Mouse (Mus musculus) erythroblast, embryonic 14.5 days (primary cell): Measurements from ENCODE around the gene Inpp5a. TPM values are rescaled to one million over a fixed set of nuclear protein-coding genes. Genes with fewer than 3 reads are reported as not detected.

ENCODE experiments used
- H3K27me3 ChIP-seq: 2 replicates; pipeline ENCODE4 v1.6.1; 2012; ENCODE audit warnings: inconsistent platforms; ENCODE audit not compliant: control insufficient read depth
- H3K36me3 ChIP-seq: 2 replicates; pipeline ENCODE4 v1.6.1; 2012; ENCODE audit warnings: mild to moderate bottlenecking, inconsistent platforms; ENCODE audit not compliant: control insufficient read depth
- H3K4me1 ChIP-seq: 2 replicates; pipeline ENCODE4 v1.6.1; 2012; ENCODE audit warnings: inconsistent platforms; ENCODE audit not compliant: control insufficient read depth
- H3K4me3 ChIP-seq: replicated peaks from 2 replicates; pipeline ENCODE3; 2012; ENCODE audit warnings: moderate library complexity, mild to moderate bottlenecking, inconsistent platforms
- H3K9me3 ChIP-seq: 2 replicates; pipeline ENCODE4 v1.6.1; 2012; ENCODE audit warnings: low read length, inconsistent platforms, mixed read lengths; ENCODE audit not compliant: control insufficient read depth
- GATA1 ChIP-seq: IDR thresholded peaks from 2 replicates; pipeline ENCODE4 v1.6.1; 2012; ENCODE audit warnings: low read length, inconsistent platforms, mixed read lengths
- TAL1 ChIP-seq: IDR thresholded peaks from 3 replicates; pipeline ENCODE4 v1.6.1; 2012; ENCODE audit warnings: low read length, inconsistent platforms, mixed read lengths
- polyA plus RNA-seq: library from polyadenylated mRNA; stranded (reverse); fragments of >175 nt; gene quantifications from 2 replicates; pipeline ENCODE4 v1.2.3, GENCODE M21; 2012

The Inpp5a gene
- polyA plus RNA-seq, 1 experiment = 0.25 TPM

- Histone ChIP-seq H3K36me3 (no peaks in the 10 kb centered on the region), H3K4me1 (no peaks in the 10 kb centered on the region), H3K4me3 (no peak overlapping the region), H3K9me3 (no peaks in the 10 kb centered on the region), H3K27me3 (no peaks in the 10 kb centered on the region)
- no peak for TF ChIP-seq TAL1
These were observed 95.5 kb downstream of the Inpp5a start for GRCm38 (mm10) chr7:139484206-139484955.

- Histone ChIP-seq H3K36me3 (no peaks in the 10 kb centered on the region), H3K4me3 (no peak overlapping the region), H3K9me3 (no peaks in the 10 kb centered on the region), H3K27me3 (no peaks in the 10 kb centered on the region), H3K4me1 (no peaks in the 10 kb centered on the region)
- no peak for TF ChIP-seq TAL1
- no peak for TF ChIP-seq GATA1
These were observed 100.9 kb downstream of the Inpp5a start for GRCm38 (mm10) chr7:139489721-139490211.

GRCm38 (mm10) chr7:139492351-139492750 lies 103.4 kb downstream of the Inpp5a start:
- H3K36me3 ChIP-seq = no peaks in the 10 kb centered on the region
- H3K4me1 ChIP-seq = no peaks in the 10 kb centered on the region
- no peaks in the 10 kb centered on the region for H3K9me3 ChIP-seq
- H3K4me3 ChIP-seq = no peak overlapping the region
- TF ChIP-seq TAL1 = no peak
- TF ChIP-seq GATA1 = no peak
- H3K27me3 ChIP-seq = no peaks in the 10 kb centered on the region

- no peaks in the 10 kb centered on the region for H3K36me3 ChIP-seq
- no peaks in the 10 kb centered on the region for H3K27me3 ChIP-seq
- no peak overlapping the region for H3K4me3 ChIP-seq
- no peaks in the 10 kb centered on the region for H3K4me1 ChIP-seq
- TF ChIP-seq TAL1 (no peak), GATA1 (no peak)
- H3K9me3 ChIP-seq = no peaks in the 10 kb centered on the region
These were observed 104.0 kb downstream of the Inpp5a start for GRCm38 (mm10) chr7:139492946-139493345.

GRCm38 (mm10) chr7:139495791-139496190 lies 106.9 kb downstream of the Inpp5a start:
- TF ChIP-seq GATA1 (no peak), TAL1 (no peak)
- no peaks in the 10 kb centered on the region for H3K27me3 ChIP-seq
- no peaks in the 10 kb centered on the region for H3K4me1 ChIP-seq
- no peaks in the 10 kb centered on the region for H3K36me3 ChIP-seq
- no peak overlapping the region for H3K4me3 ChIP-seq
- no peaks in the 10 kb centered on the region for H3K9me3 ChIP-seq

- Histone ChIP-seq H3K27me3 (no peaks in the 10 kb centered on the region), H3K4me1 (no peaks in the 10 kb centered on the region), H3K4me3 (no peak overlapping the region), H3K9me3 (no peaks in the 10 kb centered on the region), H3K36me3 (no peaks in the 10 kb centered on the region)
- no peak for TF ChIP-seq TAL1
- no peak for TF ChIP-seq GATA1
These were observed 109.2 kb downstream of the Inpp5a start for GRCm38 (mm10) chr7:139498038-139498625.

- H3K9me3 ChIP-seq = no peaks in the 10 kb centered on the region
- no peaks in the 10 kb centered on the region for H3K27me3 ChIP-seq
- H3K36me3 ChIP-seq = no peaks in the 10 kb centered on the region
- H3K4me1 ChIP-seq = no peaks in the 10 kb centered on the region
- TF ChIP-seq GATA1 (no peak), TAL1 (no peak)
- H3K4me3 ChIP-seq = no peak overlapping the region
These were observed 115.2 kb downstream of the Inpp5a start for GRCm38 (mm10) chr7:139504064-139504463.

GRCm38 (mm10) chr7:139506677-139507412 lies 117.9 kb downstream of the Inpp5a start:
- no peaks in the 10 kb centered on the region for H3K36me3 ChIP-seq
- no peak overlapping the region for H3K4me3 ChIP-seq
- no peak for TF ChIP-seq TAL1
- no peak for TF ChIP-seq GATA1
- H3K9me3 ChIP-seq = no peaks in the 10 kb centered on the region
- no peaks in the 10 kb centered on the region for H3K27me3 ChIP-seq
- no peaks in the 10 kb centered on the region for H3K4me1 ChIP-seq

- no peaks in the 10 kb centered on the region for H3K27me3 ChIP-seq
- H3K36me3 ChIP-seq = no peaks in the 10 kb centered on the region
These were observed 120.0 kb downstream of the Inpp5a start for GRCm38 (mm10) chr7:139508938-139509337.

More at GRCm38 (mm10) chr7:139508938-139509337, 120.0 kb downstream of the Inpp5a start:
- TF ChIP-seq TAL1 = no peak
- TF ChIP-seq GATA1 = no peak
- no peaks in the 10 kb centered on the region for H3K9me3 ChIP-seq
- no peak overlapping the region for H3K4me3 ChIP-seq
- no peaks in the 10 kb centered on the region for H3K4me1 ChIP-seq
